Mouse (Mus musculus) right cerebral cortex, postnatal 25 days (tissue): ENCODE results near the gene Thada.

Experiments used
- DNase-seq: peaks from one replicate; pipeline ENCODE4 v3.0.0; 2022

Gene Thada

GRCm38 (mm10) chr17:84465753-84466608, at the start of gene Thada:
Thada (minus strand) TSS chr17:84466205.
- DNase-seq: peak; percentile 98

- DNase-seq: no peak
Measured at GRCm38 (mm10) chr17:84512516-84513085, 46.6 kb upstream of the Thada start.

GRCm38 (mm10) chr17:84511682-84512515, 45.9 kb upstream of the Thada start, which contains the start of gene Plekhh2:
Plekhh2 (plus strand) TSS chr17:84511895.
- peak; percentile 85 for DNase-seq

- peak; percentile 4 for DNase-seq
Measured at GRCm38 (mm10) chr17:84510961-84511639, 45.1 kb upstream of the Thada start.

- peak; percentile 52 for DNase-seq
Measured at GRCm38 (mm10) chr17:84510355-84510754, 44.4 kb upstream of the Thada start.

GRCm38 (mm10) chr17:84509176-84509575, 43.2 kb upstream of the Thada start:
- no peak for DNase-seq

GRCm38 (mm10) chr17:84508736-84509135, 42.7 kb upstream of the Thada start:
- no peak for DNase-seq

- no peak for DNase-seq
Measured at GRCm38 (mm10) chr17:84505922-84506321, 39.9 kb upstream of the Thada start.

- no peak for DNase-seq
Measured at GRCm38 (mm10) chr17:84502341-84502740, 36.3 kb upstream of the Thada start.

- no peak for DNase-seq
Measured at GRCm38 (mm10) chr17:84498639-84499038, 32.6 kb upstream of the Thada start.

GRCm38 (mm10) chr17:84497972-84498604, 32.1 kb upstream of the Thada start:
- no peak for DNase-seq

GRCm38 (mm10) chr17:84497559-84497958, 31.6 kb upstream of the Thada start:
- no peak for DNase-seq

- no peak for DNase-seq
Measured at GRCm38 (mm10) chr17:84497026-84497425, 31.0 kb upstream of the Thada start.

- no peak for DNase-seq
Measured at GRCm38 (mm10) chr17:84492255-84492880, 26.4 kb upstream of the Thada start.

GRCm38 (mm10) chr17:84487415-84487814, 21.4 kb upstream of the Thada start:
- DNase-seq: no peak

GRCm38 (mm10) chr17:84483673-84484320, 17.8 kb upstream of the Thada start:
- no peak for DNase-seq

GRCm38 (mm10) chr17:84482831-84483230, 16.8 kb upstream of the Thada start:
- DNase-seq: no peak

- no peak for DNase-seq
Measured at GRCm38 (mm10) chr17:84480464-84481355, 14.7 kb upstream of the Thada start.

- DNase-seq: no peak
Measured at GRCm38 (mm10) chr17:84478276-84478675, 12.3 kb upstream of the Thada start.

- DNase-seq: no peak
Measured at GRCm38 (mm10) chr17:84477176-84477575, 11.2 kb upstream of the Thada start.
